Mouse (Mus musculus) cerebellum, adult 9-10 months (tissue): ENCODE measurements around the gene Slco3a1.

Source experiments
- DNase-seq: peaks from one replicate; pipeline ENCODE4 v3.0.0; 2022

The Slco3a1 gene

GRCm38 (mm10) chr7:74554608-74555311, at the start of gene Slco3a1:
Gene Slco3a1 (minus strand): TSS chr7:74554780.
- peak; percentile 87 for DNase-seq

- DNase-seq = no peak
These were observed 46.4 kb upstream of the Slco3a1 start for GRCm38 (mm10) chr7:74600996-74601395.

- no peak for DNase-seq
These were observed 24.8 kb upstream of the Slco3a1 start for GRCm38 (mm10) chr7:74579411-74579810.

- DNase-seq = no peak
These were observed 21.1 kb upstream of the Slco3a1 start for GRCm38 (mm10) chr7:74575678-74576077.

- peak; percentile 83 for DNase-seq
These were observed 836 bp upstream of the Slco3a1 start for GRCm38 (mm10) chr7:74555416-74555815.

- no peak for DNase-seq
These were observed 479 bp downstream of the Slco3a1 start for GRCm38 (mm10) chr7:74554041-74554561.

GRCm38 (mm10) chr7:74553111-74553650, 1.4 kb downstream of the Slco3a1 start:
- DNase-seq = peak; percentile 51

GRCm38 (mm10) chr7:74552546-74552945, 2.0 kb downstream of the Slco3a1 start:
- DNase-seq = peak; percentile 36

GRCm38 (mm10) chr7:74552000-74552358, 2.6 kb downstream of the Slco3a1 start:
- DNase-seq = no peak

GRCm38 (mm10) chr7:74551338-74551999, 3.1 kb downstream of the Slco3a1 start:
- DNase-seq = peak; percentile 81

- peak; percentile 6 for DNase-seq
These were observed 4.9 kb downstream of the Slco3a1 start for GRCm38 (mm10) chr7:74549686-74550085.

- no peak for DNase-seq
These were observed 5.5 kb downstream of the Slco3a1 start for GRCm38 (mm10) chr7:74549013-74549582.

GRCm38 (mm10) chr7:74546691-74547090, 7.9 kb downstream of the Slco3a1 start:
- DNase-seq = peak; percentile 14

- DNase-seq = peak; percentile 64
These were observed 9.0 kb downstream of the Slco3a1 start for GRCm38 (mm10) chr7:74545498-74545990.

- DNase-seq = peak; percentile 57
These were observed 10.3 kb downstream of the Slco3a1 start for GRCm38 (mm10) chr7:74544306-74544705.

GRCm38 (mm10) chr7:74541958-74542357, 12.6 kb downstream of the Slco3a1 start:
- no peak for DNase-seq

GRCm38 (mm10) chr7:74540933-74541725, 13.5 kb downstream of the Slco3a1 start:
- no peak for DNase-seq

GRCm38 (mm10) chr7:74536186-74536585, 18.4 kb downstream of the Slco3a1 start:
- no peak for DNase-seq

GRCm38 (mm10) chr7:74531468-74532097, 23.0 kb downstream of the Slco3a1 start:
- no peak for DNase-seq

- DNase-seq = no peak
These were observed 24.7 kb downstream of the Slco3a1 start for GRCm38 (mm10) chr7:74529877-74530276.

- no peak for DNase-seq
These were observed 25.3 kb downstream of the Slco3a1 start for GRCm38 (mm10) chr7:74529183-74529757.

- DNase-seq = peak; percentile 80
These were observed 26.4 kb downstream of the Slco3a1 start for GRCm38 (mm10) chr7:74528182-74528581.
